27 mouse cellular contexts compared by ENCODE assay signal in the genomic region with DNA sequence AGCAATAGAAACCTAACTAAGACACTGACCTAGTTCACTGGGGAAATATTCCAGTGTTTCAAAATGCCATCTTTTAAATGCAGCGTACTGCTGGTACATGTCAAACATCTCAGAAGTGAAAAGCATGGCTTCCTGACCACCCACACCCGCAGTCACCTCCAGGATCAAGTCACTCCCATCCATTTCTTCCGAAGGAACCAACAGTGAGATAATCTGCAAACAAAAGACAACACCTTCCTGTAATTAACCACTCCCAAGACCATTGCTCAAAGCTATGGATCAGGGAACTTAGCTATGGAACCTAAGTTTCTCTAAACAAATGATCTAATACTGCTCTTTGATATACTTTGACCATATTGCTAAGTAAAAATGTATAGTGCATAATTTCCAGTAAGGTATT.
"Had no signal": no experiment of that assay in that cellular context is flagged by ENCODE, and none has a peak within 500 bp of the region (broad histone marks: within the 10 kb centered on the region; RNA-seq: fewer than 3 reads in every experiment).

No protein-coding gene starts in this region.

- DNase-seq: cerebellum, adult 9-10 months; cerebellum, adult 9-11 months; cerebellum, postnatal 10 days; cerebellum, postnatal 14 days; cerebellum, postnatal 25 days; cerebellum, postnatal 36 days; embryo, embryonic 11 days; forebrain, postnatal 0 days; gastrocnemius, adult 2 months; gastrocnemius, postnatal 10 days; gastrocnemius, postnatal 14 days; gastrocnemius, postnatal 25 days; gastrocnemius, postnatal 36 days; heart, adult 18-20 months had no signal

- H3K27me3 ChIP-seq: embryonic facial prominence, embryonic 12.5 days; embryonic facial prominence, embryonic 13.5 days; embryonic facial prominence, embryonic 15.5 days; forebrain, embryonic 12.5 days; forebrain, embryonic 13.5 days; forebrain, embryonic 15.5 days had no signal

- H3K4me3 ChIP-seq: embryonic facial prominence, embryonic 10.5 days; embryonic facial prominence, embryonic 12.5 days; embryonic facial prominence, embryonic 13.5 days; embryonic facial prominence, embryonic 15.5 days; erythroblast, embryonic 14.5 days; forebrain, embryonic 10.5 days; forebrain, embryonic 12.5 days; forebrain, embryonic 13.5 days; forebrain, embryonic 15.5 days; gastrocnemius, adult 2 months; heart, embryonic 10.5 days had no signal

- H3K9me3 ChIP-seq: embryonic facial prominence, embryonic 10.5 days; embryonic facial prominence, embryonic 12.5 days; embryonic facial prominence, embryonic 13.5 days; embryonic facial prominence, embryonic 15.5 days; forebrain, embryonic 10.5 days; forebrain, embryonic 12.5 days; forebrain, embryonic 13.5 days; forebrain, embryonic 15.5 days; heart, embryonic 10.5 days had no signal

- H3K4me2 ChIP-seq: embryonic facial prominence, embryonic 12.5 days; embryonic facial prominence, embryonic 13.5 days; embryonic facial prominence, embryonic 15.5 days; forebrain, embryonic 12.5 days; forebrain, embryonic 13.5 days; forebrain, embryonic 15.5 days; heart, embryonic 11.5 days had no signal

- H3K27ac ChIP-seq: embryonic facial prominence, embryonic 10.5 days; embryonic facial prominence, embryonic 12.5 days; embryonic facial prominence, embryonic 13.5 days; embryonic facial prominence, embryonic 15.5 days; forebrain, embryonic 10.5 days; forebrain, embryonic 12.5 days; forebrain, embryonic 13.5 days; forebrain, embryonic 15.5 days; gastrocnemius, adult 2 months; heart, embryonic 10.5 days had no signal

- ATAC-seq: forebrain, embryonic 13.5 days; forebrain, embryonic 14.5 days; forebrain, embryonic 15.5 days; forebrain, embryonic 16.5 days; forebrain, postnatal 0 days had no signal

- H3K9ac ChIP-seq: embryonic facial prominence, embryonic 12.5 days; embryonic facial prominence, embryonic 13.5 days; embryonic facial prominence, embryonic 15.5 days; forebrain, embryonic 12.5 days; forebrain, embryonic 13.5 days; forebrain, embryonic 15.5 days; forebrain, postnatal 0 days had no signal
